ENCODE assay signal across 17 mouse cellular contexts in genomic region chr5:20074101-20074500, GRCm38 (mm10).
DNase-seq lines count a peak whose midpoint lies in the region; ATAC-seq lines count a peak whose summit lies in the region.
"Had no signal": no experiment of that assay in that cellular context is flagged by ENCODE, and none has a peak within 500 bp of the region (broad histone marks: within the 10 kb centered on the region; RNA-seq: fewer than 3 reads in every experiment).

No protein-coding gene starts in this region.

- no peak for DNase-seq in midbrain, embryonic 11.5 days (ENCODE audit: low spot score, missing footprints)
- DNase-seq in midbrain, embryonic 10.5 days (ENCODE audit: low spot score) = no peak
- DNase-seq: adrenal gland, adult 2 months; adrenal gland, postnatal 10 days; adrenal gland, postnatal 25 days; cerebellum, adult 11-12 months; cerebellum, adult 2 months; cerebellum, adult 9-10 months; cerebellum, postnatal 10 days; cerebellum, postnatal 25 days had no signal

- H3K36me3 ChIP-seq in midbrain, embryonic 13.5 days = no peaks in the 10 kb centered on the region
- no peaks in the 10 kb centered on the region for H3K36me3 ChIP-seq in midbrain, embryonic 11.5 days (ENCODE audit: control insufficient read depth, insufficient read depth, low read length)
- no peaks in the 10 kb centered on the region for H3K36me3 ChIP-seq in midbrain, embryonic 15.5 days (replicated peaks)
- no peaks in the 10 kb centered on the region for H3K36me3 ChIP-seq in midbrain, embryonic 10.5 days
- no peaks in the 10 kb centered on the region for H3K36me3 ChIP-seq in forebrain, embryonic 15.5 days
- H3K36me3 ChIP-seq: embryonic facial prominence, embryonic 10.5 days; embryonic facial prominence, embryonic 12.5 days had no signal

- H3K4me1 ChIP-seq in midbrain, embryonic 13.5 days (replicated peaks) = peaks cover 2% of the 10 kb centered on the region
- no peaks in the 10 kb centered on the region; the same call in 1 of the 2 replicates for H3K4me1 ChIP-seq in midbrain, embryonic 11.5 days (ENCODE audit: control insufficient read depth, insufficient read depth, low read length)
- H3K4me1 ChIP-seq in midbrain, embryonic 15.5 days = peaks cover 1% of the 10 kb centered on the region; the same call in 1 of the 2 replicates
- peaks cover 7% of the 10 kb centered on the region for H3K4me1 ChIP-seq in midbrain, embryonic 10.5 days
- H3K4me1 ChIP-seq in forebrain, embryonic 15.5 days = 0 out of 2 replicates have a peak, but pooled peaks cover 1% of the 10 kb centered on the region
- H3K4me1 ChIP-seq: embryonic facial prominence, embryonic 12.5 days had no signal

- H3K9me3 ChIP-seq in midbrain, embryonic 13.5 days = no peaks in the 10 kb centered on the region
- H3K9me3 ChIP-seq in midbrain, embryonic 11.5 days (ENCODE audit: control insufficient read depth, low read length) = no peaks in the 10 kb centered on the region
- no peaks in the 10 kb centered on the region for H3K9me3 ChIP-seq in midbrain, embryonic 15.5 days
- no peaks in the 10 kb centered on the region for H3K9me3 ChIP-seq in midbrain, embryonic 10.5 days (replicated peaks)
- H3K9me3 ChIP-seq in forebrain, embryonic 15.5 days = no peaks in the 10 kb centered on the region
- H3K9me3 ChIP-seq: embryonic facial prominence, embryonic 10.5 days; embryonic facial prominence, embryonic 12.5 days; forebrain, embryonic 13.5 days had no signal

- ATAC-seq in midbrain, embryonic 13.5 days = peak; percentile 69; the same call in 1 of the 2 replicates
- no peak; the same call in 1 of the 2 replicates for ATAC-seq in midbrain, embryonic 11.5 days (ENCODE audit: low FRiP score)
- 0 out of 2 replicates have a peak, but pooled peaks have one; percentile 56 for ATAC-seq in midbrain, embryonic 15.5 days (replicated peaks)
- no peak for ATAC-seq in forebrain, embryonic 15.5 days (replicated peaks)
- ATAC-seq: forebrain, embryonic 16.5 days had no signal

- H3K27ac ChIP-seq in midbrain, embryonic 13.5 days = no peak overlapping the region
- H3K27ac ChIP-seq in midbrain, embryonic 11.5 days (ENCODE audit: low read depth, low read length) = no peak overlapping the region
- H3K27ac ChIP-seq in midbrain, embryonic 15.5 days = no peak overlapping the region
- H3K27ac ChIP-seq in midbrain, embryonic 10.5 days (replicated peaks) = no peak overlapping the region
- no peak overlapping the region for H3K27ac ChIP-seq in forebrain, embryonic 15.5 days (replicated peaks)
- H3K27ac ChIP-seq: embryonic facial prominence, embryonic 10.5 days; embryonic facial prominence, embryonic 12.5 days; forebrain, embryonic 13.5 days had no signal

- WGBS in midbrain, embryonic 13.5 days = 64% methylated on average over 5 of the region's 5 CpGs
- WGBS in midbrain, embryonic 11.5 days = 81% methylated on average over 5 of the region's 5 CpGs
- 63% methylated on average over 5 of the region's 5 CpGs for WGBS in midbrain, embryonic 15.5 days
- WGBS in midbrain, embryonic 10.5 days = 84% methylated on average over 5 of the region's 5 CpGs
- WGBS in forebrain, embryonic 15.5 days = 76% methylated on average over 5 of the region's 5 CpGs

- no peak overlapping the region for H3K4me2 ChIP-seq in midbrain, embryonic 13.5 days (replicated peaks)
- no peak overlapping the region for H3K4me2 ChIP-seq in midbrain, embryonic 11.5 days
- no peak overlapping the region for H3K4me2 ChIP-seq in midbrain, embryonic 15.5 days
- H3K4me2 ChIP-seq in forebrain, embryonic 15.5 days (replicated peaks) = no peak overlapping the region
- H3K4me2 ChIP-seq: embryonic facial prominence, embryonic 12.5 days; forebrain, embryonic 13.5 days had no signal

- H3K27me3 ChIP-seq in midbrain, embryonic 13.5 days = no peaks in the 10 kb centered on the region
- no peaks in the 10 kb centered on the region for H3K27me3 ChIP-seq in midbrain, embryonic 11.5 days (ENCODE audit: control insufficient read depth, insufficient read depth, low read length)
- no peaks in the 10 kb centered on the region for H3K27me3 ChIP-seq in midbrain, embryonic 15.5 days (replicated peaks)
- peaks cover 13% of the 10 kb centered on the region; the same call in 1 of the 2 replicates for H3K27me3 ChIP-seq in midbrain, embryonic 10.5 days (ENCODE audit: low read depth, poor library complexity, severe bottlenecking)
- H3K27me3 ChIP-seq in forebrain, embryonic 15.5 days = no peaks in the 10 kb centered on the region
- H3K27me3 ChIP-seq: embryonic facial prominence, embryonic 12.5 days; forebrain, embryonic 13.5 days had no signal

- H3K9ac ChIP-seq in midbrain, embryonic 13.5 days (replicated peaks) = no peak overlapping the region
- no peak overlapping the region for H3K9ac ChIP-seq in midbrain, embryonic 11.5 days (ENCODE audit: low read length)
- no peak overlapping the region for H3K9ac ChIP-seq in midbrain, embryonic 15.5 days
- no peak overlapping the region for H3K9ac ChIP-seq in forebrain, embryonic 15.5 days (replicated peaks)
- H3K9ac ChIP-seq: embryonic facial prominence, embryonic 12.5 days; forebrain, embryonic 13.5 days had no signal

- H3K4me3 ChIP-seq in midbrain, embryonic 13.5 days (replicated peaks) = no peak overlapping the region
- no peak overlapping the region for H3K4me3 ChIP-seq in midbrain, embryonic 11.5 days (ENCODE audit: low read depth, low read length)
- no peak overlapping the region for H3K4me3 ChIP-seq in midbrain, embryonic 15.5 days
- H3K4me3 ChIP-seq in midbrain, embryonic 10.5 days = no peak overlapping the region
- H3K4me3 ChIP-seq in forebrain, embryonic 15.5 days = no peak overlapping the region
- H3K4me3 ChIP-seq: embryonic facial prominence, embryonic 10.5 days; embryonic facial prominence, embryonic 12.5 days; forebrain, embryonic 13.5 days had no signal

Comparison
In these comparisons a context has a peak if more than half of its experiments do, and no peak if none do; other contexts are left out.
1. ATAC-seq: peak in midbrain, embryonic 13.5 days (single experiment) and midbrain, embryonic 15.5 days (single experiment); none in midbrain, embryonic 11.5 days (single experiment) and forebrain, embryonic 15.5 days (single experiment).